Mouse (Mus musculus): ENCODE measurements around the gene Pdilt.

Gene Pdilt

GRCm38 (mm10) chr7:119511143-119511542, 12.1 kb downstream of the Pdilt start:
- no peak for DNase-seq (ENCODE audit: low spot score)

GRCm38 (mm10) chr7:119490041-119490780, 33.1 kb downstream of the Pdilt start:
- no peak for DNase-seq (ENCODE audit: low spot score)

GRCm38 (mm10) chr7:119486683-119487082, 36.6 kb downstream of the Pdilt start:
- DNase-seq (ENCODE audit: low spot score): no peak

- DNase-seq (ENCODE audit: low spot score): no peak
Measured at GRCm38 (mm10) chr7:119484154-119484553, 39.1 kb downstream of the Pdilt start.

- DNase-seq (ENCODE audit: low spot score): no peak
Measured at GRCm38 (mm10) chr7:119479256-119479655, 44.0 kb downstream of the Pdilt start, which contains the start of gene Umod. Gene Umod, minus strand, starts transcription at chr7:119479282.

GRCm38 (mm10) chr7:119476500-119477389, 46.5 kb downstream of the Pdilt start:
- DNase-seq (ENCODE audit: low spot score): no peak

- no peak for DNase-seq (ENCODE audit: low spot score)
Measured at GRCm38 (mm10) chr7:119459185-119459584, 64.1 kb downstream of the Pdilt start, which contains the start of gene Gp2. Gene Gp2, minus strand, starts transcription at chr7:119459285.

GRCm38 (mm10) chr7:119454192-119454591, 69.1 kb downstream of the Pdilt start:
- DNase-seq (ENCODE audit: low spot score): no peak

- no peak for DNase-seq (ENCODE audit: low spot score)
Measured at GRCm38 (mm10) chr7:119443849-119444248, 79.4 kb downstream of the Pdilt start.

GRCm38 (mm10) chr7:119441938-119442337, 81.4 kb downstream of the Pdilt start:
- no peak for DNase-seq (ENCODE audit: low spot score)

Data from ovary, postnatal 36 days (tissue).